Mouse (Mus musculus) embryonic fibroblast, embryonic 13.5 days (primary cell): ENCODE measurements around the gene Synpo2. TPM values are rescaled to one million over a fixed set of nuclear protein-coding genes. Genes with fewer than 3 reads are reported as not detected.

ENCODE experiments used
- H3K27ac ChIP-seq: 2 replicates; pipeline ENCODE4 v1.5.1; 2012; ENCODE audit warnings: low read length, control low read depth, inconsistent platforms; ENCODE audit not compliant: insufficient read depth
- H3K4me1 ChIP-seq: 2 replicates; pipeline ENCODE4 v1.6.1; 2011; ENCODE audit warnings: low read length; ENCODE audit not compliant: control insufficient read depth, insufficient read depth
- H3K4me3 ChIP-seq: 2 replicates; pipeline ENCODE4 v1.5.1; 2011; ENCODE audit warnings: mild to moderate bottlenecking, control low read depth, low read length; ENCODE audit not compliant: insufficient read depth
- CTCF ChIP-seq: IDR thresholded peaks from 2 replicates; pipeline ENCODE4 v1.5.1; 2011; ENCODE audit warnings: mild to moderate bottlenecking, control low read depth, low read length, moderate library complexity, borderline replicate concordance; ENCODE audit not compliant: insufficient read depth
- POLR2A ChIP-seq: IDR thresholded peaks from 2 replicates; pipeline ENCODE4 v1.6.1; 2011; ENCODE audit warnings: low read depth, mild to moderate bottlenecking, control low read depth, low read length, moderate library complexity
- polyA plus RNA-seq: library from polyadenylated mRNA; stranded (reverse); fragments of >200 nt; gene quantifications from 2 replicates; pipeline ENCODE4 v1.2.4, GENCODE M21; 2011; ENCODE audit warnings: low read depth; ENCODE audit not compliant: missing spikeins, insufficient read length

Synpo2 gene
- polyA plus RNA-seq, 1 experiment = 6.2 TPM

DNA sequence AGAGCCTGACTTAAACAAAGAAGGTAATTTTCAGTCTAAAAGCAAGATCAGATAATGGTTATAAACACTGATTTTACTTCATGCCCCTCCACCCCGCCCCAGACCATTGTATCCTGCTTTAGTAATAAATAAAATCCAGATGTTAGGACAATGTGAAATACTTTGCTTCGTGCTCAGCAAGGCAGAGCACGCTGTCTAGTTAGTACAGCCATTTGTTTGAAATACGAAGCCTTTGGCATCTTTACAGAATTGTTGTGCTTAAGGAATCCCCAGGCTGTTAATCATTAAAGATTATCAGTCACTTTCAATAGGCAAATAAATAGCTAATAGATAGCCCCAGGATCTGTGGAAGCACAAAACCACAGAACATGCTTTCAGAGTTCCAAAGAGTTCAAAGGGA is 9.7 kb upstream of the Synpo2 start:
- Histone ChIP-seq H3K27ac (no peak overlapping the region), H3K4me1 (no peaks in the 10 kb centered on the region), H3K4me3 (no peak overlapping the region)
- no peak for TF ChIP-seq POLR2A
- no peak for TF ChIP-seq CTCF

DNA sequence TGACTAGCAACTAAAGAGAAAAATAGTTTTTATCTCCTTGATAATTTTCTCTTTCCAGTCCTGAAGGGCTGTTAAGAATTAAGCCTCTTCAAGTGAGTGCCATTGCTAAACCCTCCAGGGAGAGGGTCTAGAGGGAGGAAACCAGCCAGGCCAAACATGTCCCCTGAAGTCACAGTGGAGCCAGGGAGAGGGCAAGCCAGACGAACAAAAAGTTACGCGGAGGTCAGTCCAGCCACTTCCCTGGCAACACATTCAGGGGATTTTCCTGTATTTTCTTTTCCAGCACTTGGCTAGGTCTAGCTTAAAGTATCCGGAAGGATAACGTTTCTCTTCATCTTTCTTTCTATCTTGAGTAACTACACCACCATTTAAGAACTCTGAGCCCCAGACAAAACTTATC is 8.4 kb upstream of the Synpo2 start:
- no peak overlapping the region; the same call in 1 of the 2 replicates for H3K27ac ChIP-seq
- no peak overlapping the region for H3K4me3 ChIP-seq
- no peaks in the 10 kb centered on the region for H3K4me1 ChIP-seq
- TF ChIP-seq CTCF (no peak), POLR2A (no peak)

DNA sequence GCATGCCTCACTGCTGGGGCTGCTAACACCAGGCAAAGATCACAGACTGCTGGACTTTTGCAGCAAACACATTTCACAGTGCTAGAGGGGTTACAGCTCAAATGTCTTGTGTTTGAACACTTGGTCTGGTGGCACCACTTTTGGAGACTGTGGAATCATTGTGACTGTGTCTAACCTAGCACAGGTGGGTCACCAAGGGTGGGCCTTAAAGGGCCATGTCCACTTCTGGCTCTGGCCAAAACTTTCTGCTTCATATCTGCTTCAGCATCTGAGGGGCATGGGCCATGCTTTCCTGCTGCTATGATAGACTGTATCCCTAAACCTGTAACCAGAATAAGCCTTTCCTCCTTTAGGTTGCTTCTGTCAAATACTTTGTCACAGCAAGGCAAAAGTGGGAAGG is 1.5 kb upstream of the Synpo2 start:
- H3K4me1 ChIP-seq = 0 out of 2 replicates have a peak, but pooled peaks cover 2% of the 10 kb centered on the region
- TF ChIP-seq CTCF = no peak
- TF ChIP-seq POLR2A = no peak
- H3K4me3 ChIP-seq = no peak overlapping the region
- no peak overlapping the region for H3K27ac ChIP-seq

DNA sequence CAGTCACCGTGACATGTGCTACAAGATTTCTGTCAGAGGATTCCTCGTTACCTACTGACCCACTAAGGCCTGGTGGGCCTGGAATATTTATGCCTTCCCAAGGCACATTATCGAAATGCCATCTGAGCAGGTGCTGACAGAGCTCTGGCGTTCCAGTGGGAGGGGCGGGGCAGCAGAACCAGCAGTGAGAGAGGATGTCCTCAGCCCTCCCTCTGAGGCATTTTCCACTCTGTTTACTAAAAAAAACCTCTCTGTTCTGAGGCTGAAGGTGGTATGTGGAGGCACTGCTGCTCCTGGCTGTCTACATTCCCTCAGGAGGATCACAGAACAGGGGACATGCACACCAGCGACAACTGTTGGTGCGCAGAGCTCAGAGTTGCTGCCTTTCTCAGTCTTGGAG is 1.1 kb upstream of the Synpo2 start:
- no peak overlapping the region for H3K27ac ChIP-seq
- no peak for TF ChIP-seq POLR2A
- TF ChIP-seq CTCF = no peak

DNA sequence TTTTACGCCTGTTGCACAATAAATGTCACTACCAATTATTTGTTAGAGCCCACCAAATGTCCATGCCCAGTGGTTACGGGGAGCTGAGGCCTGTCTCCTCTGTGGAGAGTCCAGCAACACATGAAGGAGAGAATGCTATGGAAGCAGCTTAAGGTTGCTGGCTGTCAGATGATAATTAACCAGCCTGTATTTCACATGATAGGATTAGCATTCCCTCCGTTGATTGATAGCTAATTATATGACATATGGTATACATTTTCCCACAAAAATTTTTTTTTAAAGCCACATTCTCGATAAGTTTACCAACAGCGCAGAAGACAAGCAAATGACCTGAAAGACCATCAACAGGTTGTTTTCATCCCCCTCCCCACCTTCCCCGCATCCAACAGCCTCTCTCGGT is 454 bp downstream of the Synpo2 start:
- H3K4me3 ChIP-seq = peak overlapping the region; percentile 40
- TF ChIP-seq POLR2A (no peak), CTCF (no peak)
- H3K27ac ChIP-seq = no peak overlapping the region
- 0 out of 2 replicates have a peak, but pooled peaks cover 2% of the 10 kb centered on the region for H3K4me1 ChIP-seq

More for the DNA sequence above, 1.1 kb upstream of the Synpo2 start:
- H3K4me1 ChIP-seq = 0 out of 2 replicates have a peak, but pooled peaks cover 2% of the 10 kb centered on the region
- no peak overlapping the region for H3K4me3 ChIP-seq

DNA sequence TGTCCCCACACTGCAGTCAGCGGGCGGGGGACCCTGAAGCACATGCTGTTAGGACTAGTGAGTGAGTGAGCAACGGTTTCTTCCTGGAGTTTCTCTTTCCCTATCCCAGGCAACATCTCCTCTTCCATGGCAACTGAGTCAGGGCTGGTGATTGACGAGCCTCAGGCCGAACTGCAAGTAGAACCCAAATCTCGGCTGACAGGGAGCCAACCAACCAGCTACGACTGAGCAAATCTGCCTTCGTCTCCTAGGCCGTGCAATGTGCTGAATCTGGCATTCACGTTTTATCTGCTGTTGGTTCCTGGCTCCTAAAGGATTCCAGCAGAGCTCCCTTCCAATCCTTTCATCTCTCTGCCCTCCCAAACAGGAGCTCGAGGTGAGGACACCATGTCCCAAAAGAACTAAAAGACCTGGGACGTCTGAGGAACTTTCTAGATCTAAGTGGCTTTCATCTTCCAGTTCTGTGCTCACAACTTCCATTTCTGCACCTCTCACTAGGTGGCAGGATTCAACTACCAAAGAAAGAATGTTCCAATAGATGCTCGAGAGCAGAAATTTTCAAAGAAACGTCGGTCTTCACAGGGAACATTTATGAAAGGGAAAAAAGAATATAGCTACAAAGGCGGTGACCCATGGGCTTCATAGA is 1.6 kb downstream of the Synpo2 start:
- no peak overlapping the region for H3K27ac ChIP-seq
- TF ChIP-seq POLR2A (no peak), CTCF (no peak)
- no peak overlapping the region for H3K4me3 ChIP-seq
- 0 out of 2 replicates have a peak, but pooled peaks cover 2% of the 10 kb centered on the region for H3K4me1 ChIP-seq

DNA sequence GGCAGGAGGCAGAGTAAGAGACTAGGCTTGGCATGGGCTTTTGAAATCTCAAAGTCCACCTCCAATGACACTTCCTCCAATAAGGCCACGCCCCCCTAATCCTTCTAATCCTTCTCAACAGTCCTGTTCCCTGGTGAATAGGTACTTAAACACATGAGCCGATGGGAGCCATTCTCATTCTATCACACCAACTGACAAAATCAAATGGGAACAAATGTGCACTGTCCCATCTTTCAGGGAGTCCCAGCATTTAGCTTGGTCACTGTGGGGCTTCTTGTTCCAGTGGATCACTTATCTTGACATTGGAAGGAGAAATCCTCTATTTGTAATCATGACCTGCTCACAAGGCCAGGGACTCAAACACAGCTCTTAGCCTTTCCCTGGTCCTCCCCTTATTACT is 4.3 kb downstream of the Synpo2 start:
- Histone ChIP-seq H3K4me3 (no peak overlapping the region), H3K27ac (no peak overlapping the region), H3K4me1 (0 out of 2 replicates have a peak, but pooled peaks cover 1% of the 10 kb centered on the region)
- TF ChIP-seq CTCF (no peak), POLR2A (no peak)

DNA sequence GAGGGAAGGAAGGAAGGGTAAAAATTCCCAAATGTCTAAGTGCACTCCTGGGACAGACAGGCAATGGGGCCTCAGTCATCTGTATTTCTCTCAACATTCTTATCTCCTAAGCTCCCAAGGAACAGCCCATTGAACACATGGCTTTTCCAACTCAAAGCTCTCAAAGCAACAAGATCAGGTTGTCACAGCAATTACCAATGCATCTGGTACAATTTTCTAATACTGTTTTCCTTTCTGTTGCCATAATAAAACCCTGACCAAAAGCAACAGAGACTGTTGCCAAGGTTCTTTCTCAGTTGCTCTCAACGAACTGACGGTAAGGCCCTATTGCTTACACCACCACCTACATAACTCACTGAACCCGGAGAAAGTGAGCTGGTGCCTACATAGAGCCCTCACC is 8.7 kb downstream of the Synpo2 start:
- no peaks in the 10 kb centered on the region for H3K4me1 ChIP-seq
- H3K27ac ChIP-seq = no peak overlapping the region
- no peak overlapping the region for H3K4me3 ChIP-seq
- no peak for TF ChIP-seq POLR2A
- no peak for TF ChIP-seq CTCF

DNA sequence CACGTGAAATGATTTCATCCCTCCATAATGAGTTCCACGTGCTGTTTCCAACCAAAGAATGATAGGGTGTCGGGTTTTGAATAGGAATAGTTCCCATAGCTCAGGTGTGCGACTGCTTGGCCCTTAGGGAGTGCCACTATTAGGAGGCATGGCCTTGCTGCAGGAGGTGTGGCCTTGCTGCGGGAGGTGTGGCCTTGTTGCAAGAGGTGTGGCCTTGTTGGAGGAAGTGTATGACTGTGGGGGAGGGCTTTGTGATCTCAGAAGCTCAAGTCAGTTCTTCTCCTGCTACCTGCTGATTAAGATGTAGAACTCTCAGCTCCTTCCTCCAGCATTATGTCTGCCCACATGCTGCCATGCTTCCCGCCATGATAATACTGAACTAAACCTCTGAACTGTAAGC is 17.3 kb downstream of the Synpo2 start:
- Histone ChIP-seq H3K27ac (no peak overlapping the region), H3K4me3 (no peak overlapping the region), H3K4me1 (no peaks in the 10 kb centered on the region)
- TF ChIP-seq CTCF = no peak
- no peak for TF ChIP-seq POLR2A

DNA sequence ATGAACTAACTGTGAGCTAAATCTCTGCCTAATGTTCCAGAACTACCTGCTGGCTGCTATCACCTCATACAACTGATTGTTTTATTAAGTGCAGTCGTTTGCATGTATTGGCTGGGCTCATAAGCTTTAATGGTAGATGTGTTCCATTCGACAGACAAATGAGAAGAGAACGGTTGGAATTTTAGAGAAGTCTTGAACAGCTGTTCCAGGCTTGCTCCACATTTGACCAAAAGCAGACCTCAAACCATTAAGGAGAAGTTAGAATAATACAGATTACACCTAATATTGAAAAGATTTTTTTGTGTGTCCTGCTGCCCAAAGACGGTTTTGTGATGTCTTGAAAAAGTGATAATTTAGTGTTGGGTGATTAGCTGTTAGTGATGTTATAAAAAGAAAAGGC is 27.1 kb downstream of the Synpo2 start:
- Histone ChIP-seq H3K27ac (no peak overlapping the region), H3K4me1 (peaks cover 18% of the 10 kb centered on the region), H3K4me3 (no peak overlapping the region)
- TF ChIP-seq POLR2A (no peak), CTCF (no peak)

DNA sequence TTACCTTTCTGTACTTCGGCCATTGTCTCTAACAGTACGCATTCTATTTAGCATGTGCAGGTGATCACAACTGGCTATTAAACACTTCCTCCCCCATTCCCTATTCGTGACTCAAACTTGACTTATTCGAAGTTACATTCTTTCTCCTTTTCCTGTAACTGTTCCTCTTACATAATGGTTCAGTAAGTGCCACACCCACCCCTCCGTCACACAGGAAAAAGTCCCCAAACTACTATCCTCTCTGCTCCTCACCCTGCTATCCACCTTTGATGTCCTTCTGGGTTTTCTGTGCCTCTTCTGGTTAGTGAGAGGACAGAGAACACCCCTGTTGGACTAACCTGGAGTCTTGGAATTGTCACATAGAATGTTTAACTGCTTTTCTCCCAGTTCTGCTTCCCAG is 28.6 kb downstream of the Synpo2 start:
- H3K27ac ChIP-seq = peak overlapping the region; percentile 54; the same call in 1 of the 2 replicates
- TF ChIP-seq POLR2A = no peak
- TF ChIP-seq CTCF = no peak
- no peak overlapping the region for H3K4me3 ChIP-seq
- H3K4me1 ChIP-seq = peaks cover 18% of the 10 kb centered on the region
